Mouse (Mus musculus): ENCODE measurements around the gene Zfp644.

DNA sequence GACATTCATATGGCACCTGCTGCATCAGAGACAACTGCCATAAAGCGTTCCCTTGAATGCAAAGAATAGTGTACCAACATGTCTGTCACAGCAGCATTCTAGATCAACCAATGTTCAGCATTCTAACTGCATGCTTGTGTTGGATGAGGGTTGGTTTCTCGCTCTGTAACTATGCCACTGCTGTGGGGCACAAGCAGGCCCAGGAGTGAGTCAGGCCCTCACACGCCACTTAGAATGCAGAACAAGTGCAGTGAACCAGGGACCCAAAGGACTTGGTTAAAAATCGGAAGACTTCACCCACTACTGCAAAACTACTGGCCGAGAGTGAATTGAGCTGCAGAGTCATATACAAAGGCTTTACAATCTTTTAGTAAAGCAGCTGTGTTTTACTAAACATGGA is 74.9 kb downstream of the Zfp644 start:
- no peak for TF ChIP-seq POLR2A (IDR thresholded peaks at IDR 0.05; ENCODE audit: control insufficient read depth, low read depth, low read length)
- TF ChIP-seq CTCF (IDR thresholded peaks at IDR 0.05; ENCODE audit: control insufficient read depth, insufficient read depth, insufficient replicate concordance, low read depth, low read length), result no peak

All from testis, adult 2 months (tissue).